ENCODE assay signal across 15 mouse cellular contexts in the genomic region with DNA sequence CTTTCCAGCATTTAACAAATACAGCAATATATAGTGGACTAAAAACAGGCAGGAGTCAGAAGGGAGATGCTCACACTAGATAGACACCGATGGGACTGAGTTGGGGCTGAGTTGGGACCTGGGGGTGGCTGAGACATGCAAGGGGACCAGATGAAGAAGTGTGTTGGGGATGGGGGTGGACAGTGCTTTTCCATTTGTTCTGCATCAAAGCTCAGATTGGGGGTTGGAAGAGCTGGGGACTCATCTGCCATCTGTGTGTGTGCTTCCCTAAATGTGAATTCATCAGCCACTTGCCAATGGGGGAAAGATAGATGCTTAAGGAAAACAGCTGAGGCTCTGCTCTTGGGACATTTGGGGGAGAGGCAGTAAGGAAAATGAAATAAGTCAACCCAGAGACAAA. TPM values are rescaled to one million over a fixed set of nuclear protein-coding genes. Genes with fewer than 3 reads are reported as not detected.
DNase-seq lines count a peak whose midpoint lies in the region; ATAC-seq and TF ChIP-seq lines count a peak whose summit lies in the region.
"Had no signal": no experiment of that assay in that cellular context is flagged by ENCODE, and none has a peak within 500 bp of the region (broad histone marks: within the 10 kb centered on the region; RNA-seq: fewer than 3 reads in every experiment).

No protein-coding gene starts in this region.

- H3K4me1 ChIP-seq in hindbrain, embryonic 13.5 days (replicated peaks): peaks cover 9% of the 10 kb centered on the region
- H3K4me1 ChIP-seq in neural tube, embryonic 13.5 days (replicated peaks): peaks cover 11% of the 10 kb centered on the region
- H3K4me1 ChIP-seq: limb, embryonic 15.5 days had no signal

- H3K4me3 ChIP-seq in hindbrain, embryonic 13.5 days: no peak overlapping the region
- no peak overlapping the region for H3K4me3 ChIP-seq in neural tube, embryonic 13.5 days
- H3K4me3 ChIP-seq: limb, embryonic 15.5 days had no signal

- peak; percentile 39 to 61 for DNase-seq in left cerebral cortex, postnatal 14 days (ENCODE audit: low spot score in 2 of 2)
- no peak for DNase-seq in left cerebral cortex, postnatal 4 days
- DNase-seq in brain, embryonic 14.5 days (ENCODE audit: low read depth): peak; percentile 30
- no peak for DNase-seq in urinary bladder, adult 18-20 months (ENCODE audit: low spot score in 2 of 2)
- no peak for DNase-seq in gastrocnemius, adult 8-10 months (ENCODE audit: low spot score in 2 of 2)
- DNase-seq: cerebellum, postnatal 25 days; gastrocnemius, postnatal 25 days; kidney, adult 2 months; kidney, postnatal 14 days; liver, postnatal 0 days; lung, postnatal 14 days; thymus, adult 18-20 months had no signal

- H3K4me2 ChIP-seq in hindbrain, embryonic 13.5 days: no peak overlapping the region
- H3K4me2 ChIP-seq in neural tube, embryonic 13.5 days: no peak overlapping the region
- H3K4me2 ChIP-seq: limb, embryonic 15.5 days had no signal

- H3K27ac ChIP-seq in hindbrain, embryonic 13.5 days: peak overlapping the region; percentile 77
- H3K27ac ChIP-seq in neural tube, embryonic 13.5 days (replicated peaks): peak overlapping the region; percentile 70
- H3K27ac ChIP-seq: limb, embryonic 15.5 days had no signal

- no peak overlapping the region for H3K9ac ChIP-seq in hindbrain, embryonic 13.5 days
- no peak overlapping the region for H3K9ac ChIP-seq in neural tube, embryonic 13.5 days
- H3K9ac ChIP-seq: limb, embryonic 15.5 days; liver, postnatal 0 days had no signal

- TF ChIP-seq CTCF in brain, embryonic 14.5 days (IDR thresholded peaks at IDR 0.05; ENCODE audit: borderline replicate concordance, extremely low read depth, insufficient read depth, insufficient read length): no peak

- intact Hi-C loops in left cerebral cortex, postnatal 14 days (cut with DNase I): loop anchor here (5.0 kb wide), 2 partner anchors 62 to 282 kb away; no protein-coding TSS in a partner anchor
- intact Hi-C loops in left cerebral cortex, postnatal 4 days (cut with DNase I): loop anchor here (5.0 kb wide), 1 partner anchor 282 kb away; no protein-coding TSS in a partner anchor

- 43% methylated on average over 1 of the region's 1 CpGs for WGBS in hindbrain, embryonic 13.5 days
- 47% methylated on average over 1 of the region's 1 CpGs for WGBS in neural tube, embryonic 13.5 days

- peaks cover 43% of the 10 kb centered on the region for H3K36me3 ChIP-seq in hindbrain, embryonic 13.5 days
- H3K36me3 ChIP-seq in neural tube, embryonic 13.5 days: peaks cover 45% of the 10 kb centered on the region

- ATAC-seq in hindbrain, embryonic 13.5 days (ENCODE audit: low FRiP score): peak; percentile 26; the same call in 1 of the 2 replicates
- peak; percentile 26; the same call in 1 of the 2 replicates for ATAC-seq in neural tube, embryonic 13.5 days (ENCODE audit: low read depth)
- ATAC-seq: liver, postnatal 0 days had no signal

- H3K27me3 ChIP-seq in hindbrain, embryonic 13.5 days: no peaks in the 10 kb centered on the region
- no peaks in the 10 kb centered on the region for H3K27me3 ChIP-seq in neural tube, embryonic 13.5 days
- H3K27me3 ChIP-seq: limb, embryonic 15.5 days had no signal

- TF ChIP-seq POLR2A in brain, embryonic 14.5 days (IDR thresholded peaks at IDR 0.05; ENCODE audit: borderline replicate concordance, extremely low read depth, insufficient read depth, insufficient read length, poor library complexity, severe bottlenecking): no peak

- no peaks in the 10 kb centered on the region for H3K9me3 ChIP-seq in hindbrain, embryonic 13.5 days
- no peaks in the 10 kb centered on the region for H3K9me3 ChIP-seq in neural tube, embryonic 13.5 days
- H3K9me3 ChIP-seq: limb, embryonic 15.5 days had no signal

RNA-seq across cellular contexts. Expression of a gene that starts 23.5 kb away (rescaled TPM):
- 1 to 10 TPM; 5.2 to 6.5 TPM for total RNA-seq in left cerebral cortex, postnatal 14 days (2021)
- total RNA-seq in left cerebral cortex, postnatal 4 days (2021): 10 to 100 TPM in 1 of 2 experiments, 1 to 10 TPM in 1; 9.4 to 10.5 TPM
- 5.1 and 5.6 TPM in 2 replicates for polyA plus RNA-seq in brain, embryonic 14.5 days (2012; rRNA removed)
- 13.9 and 14.6 TPM in 2 replicates for polyA plus RNA-seq in hindbrain, embryonic 13.5 days (2015; fragmentation: Nextera tagmentation; extraction: Ambion mirVana)
- 13.4 and 13.7 TPM in 2 replicates for polyA plus RNA-seq in neural tube, embryonic 13.5 days (2015; fragmentation: Nextera tagmentation; extraction: Ambion mirVana)
- 1 to 10 TPM in 3 of 4 experiments, under 1 TPM in 1; 0.83 to 1.3 (median 1.1) TPM for total RNA-seq in gastrocnemius, adult 8-10 months (2022)

Comparison
In these comparisons a context has a peak if more than half of its experiments do, and no peak if none do; other contexts are left out.
1. DNase-seq: peak in left cerebral cortex, postnatal 14 days (2 of 2) and brain, embryonic 14.5 days (single experiment); none in left cerebral cortex, postnatal 4 days (single experiment), urinary bladder, adult 18-20 months (0 of 2) and gastrocnemius, adult 8-10 months (0 of 2).